Mouse (Mus musculus): Measurements from ENCODE around the gene Med22. TPM values are rescaled to one million over a fixed set of nuclear protein-coding genes. Genes with fewer than 3 reads are reported as not detected.

The Med22 gene
- polyA plus RNA-seq, 1 experiment = 53.0 TPM

DNA sequence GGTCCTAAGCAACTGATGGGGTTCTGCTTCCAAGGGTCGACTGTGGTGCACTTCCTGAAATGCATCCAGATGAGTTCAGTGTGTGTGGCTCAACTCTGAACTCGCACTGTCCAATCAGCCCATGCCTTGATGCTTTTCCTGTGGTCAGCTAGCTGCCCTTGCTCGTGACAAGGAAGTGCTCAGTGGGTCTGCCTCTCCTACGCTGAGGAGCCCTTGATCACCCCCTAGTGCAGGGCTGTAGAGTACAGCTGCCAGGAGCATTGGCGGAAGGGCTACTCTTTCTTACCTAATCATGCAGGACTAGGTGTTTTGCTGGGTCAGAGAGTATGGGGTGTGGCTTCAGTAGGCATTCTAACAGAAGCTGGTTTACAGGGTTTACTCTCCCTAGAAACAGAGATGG is 31.1 kb upstream of the Med22 start:
- H3K4me3 ChIP-seq (ENCODE audit: insufficient read depth, low read length) = 0 out of 2 replicates have a peak overlapping the region, but pooled peaks have one; percentile 6
- H3K4me1 ChIP-seq (ENCODE audit: control insufficient read depth, insufficient read depth, low read length) = peaks cover 9% of the 10 kb centered on the region
- TF ChIP-seq POLR2A (IDR thresholded peaks at IDR 0.05; ENCODE audit: borderline replicate concordance, low read depth, low read length) = no peak
- 0 out of 2 replicates have a peak, but pooled peaks have one; percentile 24 for TF ChIP-seq CTCF (IDR thresholded peaks at IDR 0.05; ENCODE audit: low read depth, low read length)
- peak overlapping the region; percentile 42 for H3K27ac ChIP-seq (ENCODE audit: insufficient read depth, low read depth, low read length)

DNA sequence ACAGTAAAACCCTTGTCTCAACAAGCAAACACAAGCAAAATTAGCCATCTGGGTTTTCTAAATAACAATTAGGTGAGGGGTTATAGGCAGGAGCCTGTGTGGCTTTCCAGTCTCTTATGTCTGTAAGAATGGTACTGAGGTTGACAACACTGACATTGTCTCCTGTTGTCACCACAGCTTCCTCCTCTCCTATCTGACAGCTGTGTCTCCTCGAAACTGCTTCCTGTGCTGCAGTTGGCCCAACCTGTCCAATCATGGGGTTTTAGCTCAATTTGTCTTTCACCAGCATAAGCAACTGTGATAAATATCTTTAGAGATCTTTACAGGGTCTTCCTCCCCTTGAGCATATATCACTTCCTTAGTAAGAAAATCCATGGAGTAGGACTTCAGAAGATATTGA is 25.9 kb upstream of the Med22 start:
- Histone ChIP-seq H3K4me1 (ENCODE audit: control insufficient read depth, insufficient read depth, low read length) (peaks cover 33% of the 10 kb centered on the region), H3K27ac (ENCODE audit: insufficient read depth, low read depth, low read length) (no peak overlapping the region), H3K4me3 (ENCODE audit: insufficient read depth, low read length) (no peak overlapping the region)
- TF ChIP-seq CTCF (IDR thresholded peaks at IDR 0.05; ENCODE audit: low read depth, low read length) = no peak

- Histone ChIP-seq H3K4me3 (ENCODE audit: insufficient read depth, low read length) (no peak overlapping the region), H3K27ac (ENCODE audit: insufficient read depth, low read depth, low read length) (no peak overlapping the region), H3K4me1 (ENCODE audit: control insufficient read depth, insufficient read depth, low read length) (peaks cover 36% of the 10 kb centered on the region)
- no peak for TF ChIP-seq CTCF (IDR thresholded peaks at IDR 0.05; ENCODE audit: low read depth, low read length)
- TF ChIP-seq POLR2A (IDR thresholded peaks at IDR 0.05; ENCODE audit: borderline replicate concordance, low read depth, low read length) = no peak
These were observed 24.8 kb upstream of the Med22 start for GRCm38 (mm10) chr2:26935286-26935685.

DNA sequence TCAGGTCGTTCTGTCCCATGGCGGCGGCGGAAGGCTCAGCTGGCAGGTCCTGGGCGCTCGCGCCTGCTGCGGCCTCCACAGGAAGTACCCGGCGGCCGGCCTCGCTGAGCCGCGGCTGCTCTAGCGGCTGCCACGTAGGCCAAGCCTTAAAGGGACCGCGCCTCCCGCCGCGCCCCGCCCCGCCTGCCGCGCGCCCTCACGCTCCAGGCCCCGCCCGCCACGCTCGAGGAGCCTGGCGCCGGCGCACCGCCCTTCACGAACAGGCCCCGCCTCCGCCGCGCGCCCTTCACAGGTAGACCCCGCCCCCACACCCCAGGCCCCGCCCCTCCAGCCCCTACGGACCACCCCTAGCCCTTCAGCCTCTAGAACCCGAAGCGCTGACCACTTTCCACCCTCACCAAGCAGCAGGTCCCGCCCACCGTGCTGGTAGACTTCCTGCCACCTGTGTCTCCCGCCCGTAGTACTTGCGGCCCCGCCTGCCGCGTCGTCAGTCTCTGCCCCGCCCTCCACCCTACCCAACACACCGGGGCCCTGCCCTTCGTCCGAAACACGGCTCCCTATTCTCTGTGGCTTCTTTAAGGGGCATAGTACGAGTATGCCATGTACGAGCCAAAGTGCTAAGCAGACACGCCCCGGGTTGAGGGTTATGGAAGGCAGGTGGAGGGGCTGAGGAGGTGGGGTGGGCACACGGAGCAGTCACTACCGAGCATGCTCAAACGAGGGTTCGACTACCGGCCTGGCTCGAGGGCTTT is 23.0 kb upstream of the Med22 start, which contains the start of the genes Surf4 and Stkld1:
Gene Surf4, minus strand, starts transcription at position 625 of the 752 bp plus-strand sequence.
Gene Stkld1, plus strand, starts transcription at position 744 of the 752 bp plus-strand sequence.
- TF ChIP-seq POLR2A (IDR thresholded peaks at IDR 0.05; ENCODE audit: borderline replicate concordance, low read depth, low read length) = peak; percentile 68; the same call in 1 of the 2 replicates
- TF ChIP-seq CTCF (IDR thresholded peaks at IDR 0.05; ENCODE audit: low read depth, low read length) = no peak
- Histone ChIP-seq H3K4me1 (ENCODE audit: control insufficient read depth, insufficient read depth, low read length) (peaks cover 48% of the 10 kb centered on the region), H3K27ac (ENCODE audit: insufficient read depth, low read depth, low read length) (peak within 1 kb of the TSS; percentile 78), H3K4me3 (ENCODE audit: insufficient read depth, low read length) (peak within 1 kb of the TSS; percentile 98)

DNA sequence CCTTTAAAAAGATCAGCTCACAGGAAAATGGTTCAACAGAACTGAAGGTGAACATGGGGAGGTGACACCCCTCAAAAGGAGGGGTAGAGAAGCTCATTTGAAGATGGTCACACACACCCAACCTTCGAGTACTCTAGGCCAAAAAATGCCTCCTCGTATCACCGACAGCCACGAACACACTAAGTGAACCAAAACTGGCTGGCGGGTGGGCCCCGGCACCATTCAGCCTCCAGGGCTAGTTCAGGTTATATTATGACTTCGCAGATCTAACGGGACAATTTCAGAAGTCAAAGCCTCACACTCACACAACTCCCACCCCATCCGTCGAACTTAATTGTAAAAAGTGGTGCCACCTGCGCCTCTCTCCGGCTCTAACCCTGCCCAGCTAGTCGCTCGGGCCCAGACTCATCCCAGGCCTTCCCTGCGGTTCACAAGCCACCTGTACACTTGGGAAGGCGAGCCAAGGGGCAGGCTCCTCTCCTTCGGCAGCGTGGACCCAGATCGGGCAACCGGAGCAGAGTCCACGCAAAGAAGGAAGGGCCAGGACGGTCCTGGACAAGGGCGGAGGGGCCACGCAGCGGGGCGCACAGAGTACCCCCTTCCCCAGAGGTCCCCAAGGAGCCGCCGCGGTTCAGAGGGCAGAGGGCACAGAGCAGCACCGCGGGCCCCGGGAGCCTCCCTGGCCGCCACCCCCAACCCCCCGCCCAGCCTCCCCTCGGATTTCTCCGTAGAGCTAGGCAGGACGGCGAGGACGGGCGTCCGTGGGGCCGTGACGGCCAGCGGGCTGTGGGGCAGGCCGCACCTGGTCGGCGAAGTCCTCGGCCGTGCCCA is 22.2 kb upstream of the Med22 start:
- peaks cover 55% of the 10 kb centered on the region for H3K4me1 ChIP-seq (ENCODE audit: control insufficient read depth, insufficient read depth, low read length)
- no peak for TF ChIP-seq POLR2A (IDR thresholded peaks at IDR 0.05; ENCODE audit: borderline replicate concordance, low read depth, low read length)
- no peak for TF ChIP-seq CTCF (IDR thresholded peaks at IDR 0.05; ENCODE audit: low read depth, low read length)
- H3K4me3 ChIP-seq (ENCODE audit: insufficient read depth, low read length) = peak overlapping the region; percentile 98
- H3K27ac ChIP-seq (ENCODE audit: insufficient read depth, low read depth, low read length) = peak overlapping the region; percentile 78

GRCm38 (mm10) chr2:26930390-26930789 is 19.9 kb upstream of the Med22 start:
- H3K4me3 ChIP-seq (ENCODE audit: insufficient read depth, low read length) = no peak overlapping the region
- peaks cover 52% of the 10 kb centered on the region for H3K4me1 ChIP-seq (ENCODE audit: control insufficient read depth, insufficient read depth, low read length)
- TF ChIP-seq POLR2A (IDR thresholded peaks at IDR 0.05; ENCODE audit: borderline replicate concordance, low read depth, low read length) = no peak
- TF ChIP-seq CTCF (IDR thresholded peaks at IDR 0.05; ENCODE audit: low read depth, low read length) = 0 out of 2 replicates have a peak, but pooled peaks have one; percentile 30
- H3K27ac ChIP-seq (ENCODE audit: insufficient read depth, low read depth, low read length) = no peak overlapping the region

- Histone ChIP-seq H3K27ac (ENCODE audit: insufficient read depth, low read depth, low read length) (peak overlapping the region; percentile 35), H3K4me3 (ENCODE audit: insufficient read depth, low read length) (no peak overlapping the region), H3K4me1 (ENCODE audit: control insufficient read depth, insufficient read depth, low read length) (peaks cover 39% of the 10 kb centered on the region)
- no peak for TF ChIP-seq POLR2A (IDR thresholded peaks at IDR 0.05; ENCODE audit: borderline replicate concordance, low read depth, low read length)
- TF ChIP-seq CTCF (IDR thresholded peaks at IDR 0.05; ENCODE audit: low read depth, low read length) = no peak
These were observed 17.4 kb upstream of the Med22 start for GRCm38 (mm10) chr2:26927745-26928476.

- Histone ChIP-seq H3K4me3 (ENCODE audit: insufficient read depth, low read length) (no peak overlapping the region), H3K4me1 (ENCODE audit: control insufficient read depth, insufficient read depth, low read length) (peaks cover 17% of the 10 kb centered on the region), H3K27ac (ENCODE audit: insufficient read depth, low read depth, low read length) (no peak overlapping the region)
- TF ChIP-seq POLR2A (IDR thresholded peaks at IDR 0.05; ENCODE audit: borderline replicate concordance, low read depth, low read length) (no peak), CTCF (IDR thresholded peaks at IDR 0.05; ENCODE audit: low read depth, low read length) (no peak)
These were observed 11.3 kb upstream of the Med22 start for GRCm38 (mm10) chr2:26921784-26922183.

DNA sequence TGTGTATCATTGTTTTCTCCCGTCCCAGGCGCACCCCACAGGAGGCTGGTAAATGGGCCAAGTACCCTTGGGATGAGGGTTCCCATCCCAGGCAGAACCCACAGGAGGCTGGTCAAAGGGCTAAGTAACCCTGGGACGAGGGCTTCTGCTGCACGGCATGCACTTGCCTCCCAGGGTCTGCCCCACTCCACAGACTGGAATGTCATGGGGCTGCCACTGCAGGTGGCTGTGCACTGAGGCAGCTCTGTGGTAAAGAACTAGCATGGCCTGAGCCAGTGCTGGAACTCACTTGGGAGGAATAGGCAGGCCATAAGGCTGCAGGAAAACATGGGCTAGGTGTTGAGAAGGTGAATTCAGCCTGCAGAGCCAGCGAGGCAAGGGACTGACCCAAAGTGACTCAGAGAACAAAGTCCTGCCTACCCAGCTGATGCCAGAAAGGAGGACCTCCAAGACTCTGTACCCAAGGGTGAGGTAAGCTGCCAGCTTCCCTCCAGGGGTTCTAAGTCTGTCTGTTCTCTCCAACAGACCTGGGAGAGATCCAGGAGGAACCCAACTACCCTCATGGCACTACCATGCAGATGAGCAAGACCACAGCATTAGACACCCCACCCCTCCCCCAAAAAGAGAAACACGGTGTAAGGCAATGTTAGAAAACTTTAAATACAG is 9.8 kb upstream of the Med22 start:
- TF ChIP-seq CTCF (IDR thresholded peaks at IDR 0.05; ENCODE audit: low read depth, low read length) (no peak), POLR2A (IDR thresholded peaks at IDR 0.05; ENCODE audit: borderline replicate concordance, low read depth, low read length) (no peak)
- Histone ChIP-seq H3K4me1 (ENCODE audit: control insufficient read depth, insufficient read depth, low read length) (peaks cover 17% of the 10 kb centered on the region), H3K27ac (ENCODE audit: insufficient read depth, low read depth, low read length) (no peak overlapping the region), H3K4me3 (ENCODE audit: insufficient read depth, low read length) (no peak overlapping the region)
